Mouse (Mus musculus) olfactory bulb, adult 2 months (tissue): ENCODE measurements around the gene Chd2.

Experiments
- CTCF ChIP-seq: fragments of 200-500 bp; IDR thresholded peaks from 2 replicates; pipeline ENCODE4 v1.5.1; 2012; ENCODE audit warnings: low read depth, mild to moderate bottlenecking, low read length, moderate library complexity; ENCODE audit not compliant: insufficient read depth
- POLR2A ChIP-seq: fragments of 200-500 bp; IDR thresholded peaks from 2 replicates; pipeline ENCODE4 v1.6.1; 2012; ENCODE audit warnings: mild to moderate bottlenecking, low read depth, low read length, moderate library complexity; ENCODE audit not compliant: insufficient read depth

DNA sequence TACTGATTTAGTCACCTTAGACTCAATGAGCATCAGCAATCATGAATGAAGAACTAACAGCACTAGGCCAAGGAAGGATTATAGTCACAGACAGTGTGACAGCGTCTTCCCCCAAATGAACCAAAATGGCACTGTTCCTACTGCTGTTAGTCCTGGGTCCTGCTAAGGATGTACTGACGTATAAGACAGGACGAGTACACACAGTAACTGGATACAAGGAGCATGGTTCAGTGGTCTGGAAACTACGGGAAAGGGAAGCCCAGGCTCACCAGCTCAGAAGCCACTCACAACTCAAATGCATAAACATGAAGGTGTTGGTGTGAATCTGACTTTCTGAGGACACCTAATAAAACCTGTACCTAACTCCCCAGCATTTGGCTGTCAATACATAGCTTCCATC is 27.1 kb downstream of the Chd2 start:
- TF ChIP-seq CTCF (no peak), POLR2A (no peak)
